Mouse (Mus musculus): Measurements from ENCODE around the gene Cd300a. TPM values are rescaled to one million over a fixed set of nuclear protein-coding genes. Genes with fewer than 3 reads are reported as not detected.

Gene Cd300a
- polyA plus RNA-seq, 1 experiment from 2014 or later = 1.0 TPM

DNA sequence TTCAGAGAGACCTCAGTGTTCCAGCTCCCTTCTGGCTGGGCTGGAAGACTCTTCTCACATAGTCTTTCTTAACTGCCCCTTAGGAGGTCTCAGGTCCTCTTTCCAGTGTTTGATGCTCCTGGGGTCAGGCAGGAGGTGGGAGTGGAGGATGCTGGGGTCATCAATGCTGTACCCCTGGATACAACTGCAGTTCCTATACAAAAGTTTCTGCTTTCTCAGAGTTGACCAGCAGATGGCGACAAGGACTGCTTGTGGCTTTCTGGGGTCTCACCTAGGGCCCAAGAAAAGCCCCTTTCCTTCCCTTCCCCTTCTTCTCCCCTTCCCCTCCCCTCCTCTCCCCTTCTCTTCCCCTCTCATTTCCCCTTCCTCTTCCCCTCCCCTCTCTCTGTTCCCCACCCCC, 9.3 kb upstream of the Cd300a start:
- 0% methylated on average over 1 of the region's 1 CpGs for WGBS
- Histone ChIP-seq H3K4me2 (replicated peaks; ENCODE audit: low read depth, low read length) (no peak overlapping the region), H3K9ac (ENCODE audit: low read depth, low read length) (no peak overlapping the region), H3K27me3 (ENCODE audit: control insufficient read depth, insufficient read depth, low read length) (no peaks in the 10 kb centered on the region), H3K9me3 (ENCODE audit: control insufficient read depth, low read length) (no peaks in the 10 kb centered on the region), H3K27ac (ENCODE audit: low read depth, low read length) (no peak overlapping the region), H3K36me3 (ENCODE audit: control insufficient read depth, insufficient read depth, low read length) (no peaks in the 10 kb centered on the region), H3K4me3 (ENCODE audit: low read depth, low read length) (no peak overlapping the region), H3K4me1 (replicated peaks; ENCODE audit: control insufficient read depth, insufficient read depth, low read length) (no peaks in the 10 kb centered on the region)
- DNase-seq (ENCODE audit: low spot score) (peak; percentile 80), ATAC-seq (ENCODE audit: low FRiP score) (no peak)

DNA sequence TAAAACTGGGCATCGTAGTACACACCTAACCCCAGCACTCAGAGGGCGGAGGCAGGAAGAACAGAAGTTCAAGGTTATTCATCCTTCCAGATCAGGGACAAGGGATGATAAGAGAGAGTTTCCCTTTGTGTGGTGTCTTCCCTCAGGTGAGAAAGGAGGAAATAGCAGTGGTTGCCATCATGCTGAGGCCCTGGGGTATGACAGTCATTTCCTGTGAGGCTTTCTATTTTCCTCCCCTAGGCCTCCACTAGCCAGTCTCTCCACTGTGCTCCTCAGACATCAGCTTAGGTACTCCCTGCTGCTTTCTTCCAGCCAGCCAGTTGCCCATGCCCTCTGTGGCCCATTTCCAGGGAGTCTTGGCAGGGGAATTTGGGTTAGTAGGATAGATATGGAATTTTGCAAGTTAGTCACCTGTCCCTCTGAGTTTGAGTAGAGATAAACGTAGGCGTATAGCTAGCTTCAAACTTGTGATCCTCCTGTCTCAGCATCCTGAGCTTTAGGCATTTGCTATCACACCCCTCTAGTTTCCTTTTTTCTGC, 6.5 kb upstream of the Cd300a start:
- no peaks in the 10 kb centered on the region for H3K4me1 ChIP-seq (replicated peaks; ENCODE audit: control insufficient read depth, insufficient read depth, low read length)
- ATAC-seq (ENCODE audit: low FRiP score) = no peak
- H3K9ac ChIP-seq (ENCODE audit: low read depth, low read length) = no peak overlapping the region
- no peak for DNase-seq (ENCODE audit: low spot score)
- H3K4me3 ChIP-seq (ENCODE audit: low read depth, low read length) = no peak overlapping the region
- 93% methylated on average over 4 of the region's 4 CpGs for WGBS
- no peak overlapping the region for H3K4me2 ChIP-seq (replicated peaks; ENCODE audit: low read depth, low read length)
- no peaks in the 10 kb centered on the region for H3K36me3 ChIP-seq (ENCODE audit: control insufficient read depth, insufficient read depth, low read length)
- H3K9me3 ChIP-seq (ENCODE audit: control insufficient read depth, low read length) = no peaks in the 10 kb centered on the region
- H3K27me3 ChIP-seq (ENCODE audit: control insufficient read depth, insufficient read depth, low read length) = no peaks in the 10 kb centered on the region
- H3K27ac ChIP-seq (ENCODE audit: low read depth, low read length) = no peak overlapping the region

DNA sequence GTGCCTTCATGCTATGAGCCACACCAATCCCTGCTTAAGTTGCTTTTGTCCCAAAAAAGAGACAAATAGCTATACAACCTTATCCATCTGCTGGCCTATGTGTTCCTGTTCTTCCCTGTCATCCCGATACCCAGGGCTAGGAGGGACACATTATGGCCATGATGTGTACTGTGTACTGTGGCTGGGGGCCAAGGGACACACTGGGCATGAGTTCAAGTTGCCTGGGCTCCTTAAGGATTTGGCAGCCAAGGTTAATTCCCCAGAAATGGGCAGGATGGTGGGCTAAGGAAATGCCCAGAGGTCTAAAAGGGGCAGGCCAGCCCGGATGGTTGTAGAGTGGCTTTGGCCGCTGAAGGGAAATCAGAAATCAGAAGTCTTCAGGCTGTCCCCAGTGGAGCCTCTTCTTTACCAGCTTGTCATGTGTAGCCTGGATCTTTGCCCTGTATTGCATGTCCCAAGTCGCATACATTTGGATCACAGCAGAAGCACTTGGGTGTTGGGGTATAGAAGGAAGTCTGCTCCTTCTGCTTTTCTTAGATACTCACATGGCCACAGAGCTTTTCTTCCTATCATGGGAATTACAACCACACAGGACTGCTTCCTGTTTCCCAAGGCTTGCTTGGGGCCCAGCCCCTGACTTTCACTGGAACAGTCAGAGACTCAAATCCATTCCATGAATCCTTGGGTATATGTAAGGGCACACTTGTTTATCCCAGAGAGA, 5.3 kb upstream of the Cd300a start:
- no peaks in the 10 kb centered on the region for H3K9me3 ChIP-seq (ENCODE audit: control insufficient read depth, low read length)
- 90% methylated on average over 4 of the region's 4 CpGs for WGBS
- no peaks in the 10 kb centered on the region for H3K27me3 ChIP-seq (ENCODE audit: control insufficient read depth, insufficient read depth, low read length)
- no peak overlapping the region for H3K4me3 ChIP-seq (ENCODE audit: low read depth, low read length)
- no peak overlapping the region for H3K4me2 ChIP-seq (replicated peaks; ENCODE audit: low read depth, low read length)
- DNase-seq (ENCODE audit: low spot score) (no peak), ATAC-seq (ENCODE audit: low FRiP score) (no peak)
- no peaks in the 10 kb centered on the region for H3K36me3 ChIP-seq (ENCODE audit: control insufficient read depth, insufficient read depth, low read length)
- no peak overlapping the region for H3K27ac ChIP-seq (ENCODE audit: low read depth, low read length)
- H3K9ac ChIP-seq (ENCODE audit: low read depth, low read length) = no peak overlapping the region
- no peaks in the 10 kb centered on the region for H3K4me1 ChIP-seq (replicated peaks; ENCODE audit: control insufficient read depth, insufficient read depth, low read length)

DNA sequence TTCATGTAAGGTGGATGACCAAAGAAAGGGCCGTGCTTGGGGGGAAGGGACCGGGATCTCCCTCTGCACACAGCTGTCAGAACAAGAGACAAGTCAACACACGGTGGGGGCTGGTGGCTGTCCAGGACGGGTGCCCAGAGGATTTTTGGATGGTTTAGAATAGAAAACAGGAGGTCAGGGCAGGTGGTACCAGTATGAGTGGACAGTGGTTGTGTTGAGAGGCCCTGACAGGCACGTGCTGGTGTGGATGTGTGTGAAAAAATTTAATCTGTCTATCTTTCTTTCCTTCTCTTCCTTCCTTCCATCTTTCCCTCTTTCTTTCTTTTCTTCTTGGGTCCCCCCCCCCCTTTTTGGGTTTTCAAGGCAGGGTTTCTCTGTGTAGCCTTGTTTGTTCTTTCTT, 701 bp downstream of the Cd300a start:
- Histone ChIP-seq H3K27ac (ENCODE audit: low read depth, low read length) (no peak overlapping the region), H3K9me3 (ENCODE audit: control insufficient read depth, low read length) (no peaks in the 10 kb centered on the region), H3K4me3 (ENCODE audit: low read depth, low read length) (no peak overlapping the region), H3K36me3 (ENCODE audit: control insufficient read depth, insufficient read depth, low read length) (no peaks in the 10 kb centered on the region), H3K4me1 (replicated peaks; ENCODE audit: control insufficient read depth, insufficient read depth, low read length) (no peaks in the 10 kb centered on the region), H3K9ac (ENCODE audit: low read depth, low read length) (no peak overlapping the region), H3K27me3 (ENCODE audit: control insufficient read depth, insufficient read depth, low read length) (no peaks in the 10 kb centered on the region), H3K4me2 (replicated peaks; ENCODE audit: low read depth, low read length) (no peak overlapping the region)
- DNase-seq (ENCODE audit: low spot score) (no peak), ATAC-seq (ENCODE audit: low FRiP score) (no peak)
- WGBS = 56% methylated on average over 5 of the region's 5 CpGs

DNA sequence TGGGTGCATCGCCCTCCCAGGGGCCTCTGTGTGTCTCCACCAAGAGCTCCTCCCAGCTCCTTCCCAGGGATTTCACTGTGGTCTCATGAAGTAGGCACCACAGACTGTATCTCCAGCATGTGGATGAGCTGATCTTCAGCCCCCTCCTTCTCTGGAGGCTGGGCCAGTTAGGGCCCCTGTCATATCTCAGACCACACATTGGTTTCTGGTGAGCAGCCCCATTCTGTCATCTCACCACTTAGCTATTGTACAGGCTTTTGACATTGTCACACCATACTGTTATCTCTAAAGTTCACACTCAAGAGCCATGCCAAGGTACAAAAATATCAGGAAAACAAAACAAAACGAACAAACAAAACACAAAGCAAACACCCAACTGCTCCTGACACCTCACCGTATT, 6.2 kb downstream of the Cd300a start:
- Histone ChIP-seq H3K27ac (ENCODE audit: low read depth, low read length) (no peak overlapping the region), H3K4me1 (replicated peaks; ENCODE audit: control insufficient read depth, insufficient read depth, low read length) (no peaks in the 10 kb centered on the region), H3K27me3 (ENCODE audit: control insufficient read depth, insufficient read depth, low read length) (no peaks in the 10 kb centered on the region), H3K4me2 (replicated peaks; ENCODE audit: low read depth, low read length) (no peak overlapping the region), H3K36me3 (ENCODE audit: control insufficient read depth, insufficient read depth, low read length) (no peaks in the 10 kb centered on the region), H3K9ac (ENCODE audit: low read depth, low read length) (no peak overlapping the region), H3K4me3 (ENCODE audit: low read depth, low read length) (no peak overlapping the region), H3K9me3 (ENCODE audit: control insufficient read depth, low read length) (no peaks in the 10 kb centered on the region)
- DNase-seq (ENCODE audit: low spot score) = no peak
- WGBS = 83% methylated on average over 3 of the region's 3 CpGs
- no peak for ATAC-seq (ENCODE audit: low FRiP score)

DNA sequence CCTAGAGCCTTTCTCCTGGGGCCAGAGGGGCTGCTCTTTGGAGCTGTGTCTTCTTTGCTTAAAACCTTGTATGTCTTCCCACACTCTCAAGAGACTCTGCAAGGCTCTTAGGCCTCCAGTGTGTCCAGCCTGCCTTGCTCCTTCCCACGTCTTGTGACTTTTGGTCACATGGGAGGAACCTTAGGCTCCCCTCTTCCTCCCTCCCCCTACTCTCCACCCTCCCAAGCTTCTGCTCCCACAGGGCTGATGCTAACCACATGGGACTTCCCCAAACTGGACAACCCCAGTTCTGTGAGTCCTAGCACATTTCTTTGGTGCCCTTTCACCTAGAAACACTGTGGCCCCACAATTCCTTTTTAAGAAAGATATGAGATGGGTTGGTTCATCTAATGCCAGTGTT, 8.2 kb downstream of the Cd300a start:
- H3K4me1 ChIP-seq (replicated peaks; ENCODE audit: control insufficient read depth, insufficient read depth, low read length) = no peaks in the 10 kb centered on the region
- H3K27me3 ChIP-seq (ENCODE audit: control insufficient read depth, insufficient read depth, low read length) = no peaks in the 10 kb centered on the region
- ATAC-seq (ENCODE audit: low FRiP score) (no peak), DNase-seq (ENCODE audit: low spot score) (no peak)
- H3K4me2 ChIP-seq (replicated peaks; ENCODE audit: low read depth, low read length) = no peak overlapping the region
- no peaks in the 10 kb centered on the region for H3K36me3 ChIP-seq (ENCODE audit: control insufficient read depth, insufficient read depth, low read length)
- H3K27ac ChIP-seq (ENCODE audit: low read depth, low read length) = no peak overlapping the region
- 38% methylated on average over 1 of the region's 1 CpGs for WGBS
- no peak overlapping the region for H3K4me3 ChIP-seq (ENCODE audit: low read depth, low read length)
- H3K9ac ChIP-seq (ENCODE audit: low read depth, low read length) = no peak overlapping the region
- H3K9me3 ChIP-seq (ENCODE audit: control insufficient read depth, low read length) = no peaks in the 10 kb centered on the region

DNA sequence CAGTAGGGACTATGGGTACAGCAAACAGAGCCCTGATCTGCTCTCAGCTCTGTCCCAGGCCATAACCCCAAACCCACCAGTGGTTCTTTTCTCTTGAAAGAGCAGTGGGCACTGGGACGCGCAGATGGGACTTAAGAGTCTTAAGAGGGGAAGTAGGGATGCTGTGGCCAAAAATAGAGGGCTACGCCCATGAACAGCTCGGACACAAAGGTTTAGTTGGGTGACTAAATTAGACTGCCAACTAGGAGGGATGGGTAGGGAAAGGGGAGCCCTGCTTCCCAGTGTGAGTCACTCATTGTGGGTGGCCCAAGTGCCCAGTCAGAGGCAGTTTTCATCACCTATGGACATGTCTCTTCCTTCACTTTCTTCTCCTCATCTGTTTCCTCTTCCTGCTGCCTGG, 13.4 kb downstream of the Cd300a start:
- Histone ChIP-seq H3K4me2 (replicated peaks; ENCODE audit: low read depth, low read length) (no peak overlapping the region), H3K4me3 (ENCODE audit: low read depth, low read length) (no peak overlapping the region), H3K36me3 (ENCODE audit: control insufficient read depth, insufficient read depth, low read length) (no peaks in the 10 kb centered on the region), H3K27ac (ENCODE audit: low read depth, low read length) (no peak overlapping the region), H3K4me1 (replicated peaks; ENCODE audit: control insufficient read depth, insufficient read depth, low read length) (no peaks in the 10 kb centered on the region), H3K9ac (ENCODE audit: low read depth, low read length) (no peak overlapping the region), H3K9me3 (ENCODE audit: control insufficient read depth, low read length) (no peaks in the 10 kb centered on the region), H3K27me3 (ENCODE audit: control insufficient read depth, insufficient read depth, low read length) (no peaks in the 10 kb centered on the region)
- ATAC-seq (ENCODE audit: low FRiP score) (no peak), DNase-seq (ENCODE audit: low spot score) (no peak)
- 91% methylated on average over 4 of the region's 4 CpGs for WGBS

DNA sequence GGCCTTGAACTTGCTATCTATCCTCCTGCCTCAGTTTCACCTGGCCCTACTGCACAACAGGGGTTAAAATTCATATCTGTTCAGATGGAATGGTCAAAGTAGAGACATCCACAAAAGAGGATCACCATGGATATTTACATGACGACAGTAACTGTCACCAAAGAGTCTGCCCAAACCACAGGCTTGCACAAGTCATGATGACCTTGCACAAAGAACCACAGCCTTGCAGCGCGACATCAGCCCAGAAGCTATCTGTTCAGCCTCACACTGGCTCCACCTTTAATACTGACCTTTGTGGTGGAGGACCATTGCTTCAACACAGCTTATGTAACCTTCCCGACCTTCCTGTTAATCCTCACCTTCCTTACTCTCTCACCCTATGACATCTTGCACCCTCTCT, 17.7 kb downstream of the Cd300a start:
- 79% methylated on average over 4 of the region's 4 CpGs for WGBS
- H3K9me3 ChIP-seq (ENCODE audit: control insufficient read depth, low read length) = no peaks in the 10 kb centered on the region
- H3K27me3 ChIP-seq (ENCODE audit: control insufficient read depth, insufficient read depth, low read length) = no peaks in the 10 kb centered on the region
- no peak overlapping the region for H3K27ac ChIP-seq (ENCODE audit: low read depth, low read length)
- no peaks in the 10 kb centered on the region for H3K4me1 ChIP-seq (replicated peaks; ENCODE audit: control insufficient read depth, insufficient read depth, low read length)
- H3K4me2 ChIP-seq (replicated peaks; ENCODE audit: low read depth, low read length) = no peak overlapping the region
- ATAC-seq (ENCODE audit: low FRiP score) (no peak), DNase-seq (ENCODE audit: low spot score) (no peak)
- no peak overlapping the region for H3K9ac ChIP-seq (ENCODE audit: low read depth, low read length)
- H3K4me3 ChIP-seq (ENCODE audit: low read depth, low read length) = no peak overlapping the region
- H3K36me3 ChIP-seq (ENCODE audit: control insufficient read depth, insufficient read depth, low read length) = no peaks in the 10 kb centered on the region

DNA sequence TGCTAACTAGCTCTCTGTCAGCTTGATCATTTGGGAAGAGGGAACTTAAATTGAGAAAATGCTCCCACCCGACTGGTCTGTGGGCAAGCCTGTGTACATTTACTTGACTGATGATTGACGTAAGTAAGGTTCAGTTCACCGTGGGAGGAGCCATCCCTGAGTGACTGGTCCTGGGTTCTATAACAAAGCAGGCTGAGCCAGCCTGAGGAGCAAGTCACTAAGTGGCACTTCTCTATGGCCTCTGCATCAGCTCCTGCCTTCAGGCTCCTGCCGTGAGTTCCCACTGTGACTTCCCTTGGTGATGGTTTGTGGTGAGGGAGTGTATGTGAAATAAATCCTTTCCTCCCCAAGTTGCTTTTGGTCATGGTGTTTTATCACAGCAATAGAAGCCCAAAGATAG, 18.2 kb downstream of the Cd300a start:
- ATAC-seq (ENCODE audit: low FRiP score) (no peak), DNase-seq (ENCODE audit: low spot score) (no peak)
- no peak overlapping the region for H3K4me3 ChIP-seq (ENCODE audit: low read depth, low read length)
- no peak overlapping the region for H3K9ac ChIP-seq (ENCODE audit: low read depth, low read length)
- no peak overlapping the region for H3K27ac ChIP-seq (ENCODE audit: low read depth, low read length)
- WGBS = 60% methylated on average over 4 of the region's 4 CpGs
- no peaks in the 10 kb centered on the region for H3K9me3 ChIP-seq (ENCODE audit: control insufficient read depth, low read length)
- H3K27me3 ChIP-seq (ENCODE audit: control insufficient read depth, insufficient read depth, low read length) = no peaks in the 10 kb centered on the region
- no peaks in the 10 kb centered on the region for H3K36me3 ChIP-seq (ENCODE audit: control insufficient read depth, insufficient read depth, low read length)
- H3K4me1 ChIP-seq (replicated peaks; ENCODE audit: control insufficient read depth, insufficient read depth, low read length) = no peaks in the 10 kb centered on the region
- H3K4me2 ChIP-seq (replicated peaks; ENCODE audit: low read depth, low read length) = no peak overlapping the region
